Mouse (Mus musculus): Measurements from ENCODE around the gene Cd163l1.

The Cd163l1 gene

GRCm38 (mm10) chr7:140217967-140218366 is at the start of gene Cd163l1:
TSS of gene Cd163l1 (plus strand) at chr7:140218267.
- DNase-seq (ENCODE audit: low read depth), result no peak

- no peak for DNase-seq (ENCODE audit: low read depth)
Observed at GRCm38 (mm10) chr7:140169386-140169785, 48.7 kb upstream of the Cd163l1 start.

GRCm38 (mm10) chr7:140170863-140171262 is 47.2 kb upstream of the Cd163l1 start:
- no peak for DNase-seq (ENCODE audit: low read depth)

- DNase-seq (ENCODE audit: low read depth), result no peak
Observed at GRCm38 (mm10) chr7:140172936-140173335, 45.1 kb upstream of the Cd163l1 start, which contains the start of gene Olfr523. TSS of gene Olfr523 (plus strand) at chr7:140173217.

GRCm38 (mm10) chr7:140179176-140179575 is 38.9 kb upstream of the Cd163l1 start:
- DNase-seq (ENCODE audit: low read depth), result no peak

- DNase-seq (ENCODE audit: low read depth), result no peak
Observed at GRCm38 (mm10) chr7:140180692-140181091, 37.4 kb upstream of the Cd163l1 start.

GRCm38 (mm10) chr7:140184206-140184605 is 33.9 kb upstream of the Cd163l1 start:
- DNase-seq (ENCODE audit: low read depth), result no peak

- peak; percentile 86 for DNase-seq (ENCODE audit: low read depth)
Observed at GRCm38 (mm10) chr7:140186646-140187620, 31.1 kb upstream of the Cd163l1 start.

- peak; percentile 11 for DNase-seq (ENCODE audit: low read depth)
Observed at GRCm38 (mm10) chr7:140187721-140188390, 30.2 kb upstream of the Cd163l1 start.

GRCm38 (mm10) chr7:140188391-140189328 is 29.4 kb upstream of the Cd163l1 start:
- DNase-seq (ENCODE audit: low read depth), result peak; percentile 83

GRCm38 (mm10) chr7:140190435-140190834 is 27.6 kb upstream of the Cd163l1 start:
- DNase-seq (ENCODE audit: low read depth), result no peak

- peak; percentile 22 for DNase-seq (ENCODE audit: low read depth)
Observed at GRCm38 (mm10) chr7:140192445-140192844, 25.6 kb upstream of the Cd163l1 start.

GRCm38 (mm10) chr7:140192851-140193250 is 25.2 kb upstream of the Cd163l1 start:
- peak; percentile 54 for DNase-seq (ENCODE audit: low read depth)

GRCm38 (mm10) chr7:140194031-140194430 is 24.0 kb upstream of the Cd163l1 start:
- no peak for DNase-seq (ENCODE audit: low read depth)

GRCm38 (mm10) chr7:140196002-140196401 is 22.1 kb upstream of the Cd163l1 start:
- no peak for DNase-seq (ENCODE audit: low read depth)

GRCm38 (mm10) chr7:140201090-140201489 is 17.0 kb upstream of the Cd163l1 start:
- no peak for DNase-seq (ENCODE audit: low read depth)

GRCm38 (mm10) chr7:140205864-140206263 is 12.2 kb upstream of the Cd163l1 start, which contains the start of gene Olfr524:
TSS of gene Olfr524 (minus strand) at chr7:140205964.
- no peak for DNase-seq (ENCODE audit: low read depth)

GRCm38 (mm10) chr7:140206904-140207303 is 11.2 kb upstream of the Cd163l1 start:
- DNase-seq (ENCODE audit: low read depth), result peak; percentile 51

- DNase-seq (ENCODE audit: low read depth), result peak; percentile 80
Observed at GRCm38 (mm10) chr7:140208153-140208552, 9.9 kb upstream of the Cd163l1 start.

GRCm38 (mm10) chr7:140208677-140209076 is 9.4 kb upstream of the Cd163l1 start:
- peak; percentile 79 for DNase-seq (ENCODE audit: low read depth)

- DNase-seq (ENCODE audit: low read depth), result peak; percentile 82
Observed at GRCm38 (mm10) chr7:140213841-140214240, 4.2 kb upstream of the Cd163l1 start.

GRCm38 (mm10) chr7:140219268-140219667 is 1.2 kb downstream of the Cd163l1 start:
- no peak for DNase-seq (ENCODE audit: low read depth)

Data from naive thymus-derived CD4-positive, alpha-beta T cell, adult 2 months (primary cell).